Mouse (Mus musculus): ENCODE data around the gene Atxn1l.

DNA sequence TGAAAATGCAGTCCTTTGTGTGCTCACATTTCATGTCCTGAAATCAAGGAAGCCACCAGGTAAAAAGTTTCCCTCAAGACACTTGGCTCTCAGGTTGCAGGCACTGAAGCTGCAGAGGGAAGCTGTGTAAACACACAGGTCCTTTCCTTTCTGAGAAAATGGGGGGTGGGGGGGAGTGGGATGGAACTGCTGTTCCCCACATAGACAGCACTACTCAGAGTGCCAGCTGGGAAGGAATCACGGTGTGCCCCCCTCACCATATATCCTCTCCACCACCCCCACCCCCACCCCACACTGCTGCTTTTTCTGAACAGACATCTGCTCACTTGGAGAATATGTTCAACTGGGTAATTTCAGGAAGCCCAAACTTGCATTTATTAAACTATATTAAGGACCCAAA lies 25.0 kb downstream of the Atxn1l start:
- TF ChIP-seq CTCF (conservative IDR thresholded peaks at IDR 0.05; ENCODE audit: low read length) (no peak), NANOG (IDR thresholded peaks at IDR 0.05; ENCODE audit: borderline replicate concordance, low read length) (no peak)
